Mouse (Mus musculus): ENCODE measurements around the gene Zfp414. TPM values are rescaled to one million over a fixed set of nuclear protein-coding genes. Genes with fewer than 3 reads are reported as not detected.

Zfp414 gene
- 70.2 and 76.4 TPM in 2 replicates for polyA plus RNA-seq (2012; rRNA removed)

GRCm38 (mm10) chr17:33628621-33629486 is at the start of gene Zfp414:
Zfp414 (plus strand) TSS chr17:33629090.
- peak within 1 kb of the TSS; percentile 100 for H3K4me3 ChIP-seq (replicated peaks; ENCODE audit: extremely low read depth, low read depth, low read length)
- H3K4me1 ChIP-seq (ENCODE audit: control insufficient read depth, insufficient read depth, low read length): peaks cover 9% of the 10 kb centered on the region
- TF ChIP-seq POLR2A (IDR thresholded peaks at IDR 0.05; ENCODE audit: borderline replicate concordance, extremely low read depth, low read depth, low read length): peak; percentile 89; the same call in 1 of the 2 replicates
- no peak for TF ChIP-seq CTCF (IDR thresholded peaks at IDR 0.05; ENCODE audit: insufficient read depth, low read length)
- DNase-seq: peak; percentile 94
- 2% methylated on average over 33 of the region's 35 CpGs for WGBS

- TF ChIP-seq POLR2A (IDR thresholded peaks at IDR 0.05; ENCODE audit: borderline replicate concordance, extremely low read depth, low read depth, low read length) (no peak), CTCF (IDR thresholded peaks at IDR 0.05; ENCODE audit: insufficient read depth, low read length) (no peak)
These were observed 44.8 kb upstream of the Zfp414 start for GRCm38 (mm10) chr17:33584061-33584460.

DNA sequence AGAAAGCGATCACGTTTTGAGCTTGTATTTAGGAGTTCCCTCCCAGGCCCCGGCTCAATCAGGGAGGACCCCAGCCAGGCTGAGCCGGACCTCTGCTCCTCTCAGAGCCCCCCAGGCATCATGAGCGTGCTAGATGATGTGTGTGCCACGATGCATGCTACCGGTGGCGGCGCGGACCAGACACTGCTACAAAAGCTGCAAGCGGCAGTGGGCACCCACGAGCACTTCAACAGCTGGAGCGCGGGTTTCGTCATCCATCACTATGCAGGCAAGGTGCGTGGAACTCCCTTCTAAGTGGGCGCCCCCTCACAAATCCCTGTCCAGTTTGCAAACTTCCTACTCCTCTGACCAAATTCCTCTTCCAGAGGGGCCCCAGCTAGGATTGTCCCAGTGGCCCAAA is 42.9 kb upstream of the Zfp414 start:
- WGBS: 66% methylated on average over 17 of the region's 17 CpGs
- H3K4me3 ChIP-seq (replicated peaks; ENCODE audit: extremely low read depth, low read depth, low read length): no peak overlapping the region
- TF ChIP-seq POLR2A (IDR thresholded peaks at IDR 0.05; ENCODE audit: borderline replicate concordance, extremely low read depth, low read depth, low read length) (no peak), CTCF (IDR thresholded peaks at IDR 0.05; ENCODE audit: insufficient read depth, low read length) (no peak)

More at GRCm38 (mm10) chr17:33584061-33584460, 44.8 kb upstream of the Zfp414 start:
- Histone ChIP-seq H3K4me1 (ENCODE audit: control insufficient read depth, insufficient read depth, low read length) (no peaks in the 10 kb centered on the region), H3K4me3 (replicated peaks; ENCODE audit: extremely low read depth, low read depth, low read length) (no peak overlapping the region)
- WGBS: 74% methylated on average over 4 of the region's 4 CpGs
- no peak for DNase-seq

GRCm38 (mm10) chr17:33597271-33597670 is 31.6 kb upstream of the Zfp414 start:
- Histone ChIP-seq H3K4me3 (replicated peaks; ENCODE audit: extremely low read depth, low read depth, low read length) (no peak overlapping the region), H3K4me1 (ENCODE audit: control insufficient read depth, insufficient read depth, low read length) (no peaks in the 10 kb centered on the region)
- TF ChIP-seq POLR2A (IDR thresholded peaks at IDR 0.05; ENCODE audit: borderline replicate concordance, extremely low read depth, low read depth, low read length): no peak
- no peak for TF ChIP-seq CTCF (IDR thresholded peaks at IDR 0.05; ENCODE audit: insufficient read depth, low read length)
- no peak for DNase-seq

More for the DNA sequence above, 42.9 kb upstream of the Zfp414 start:
- no peak for DNase-seq
- no peaks in the 10 kb centered on the region for H3K4me1 ChIP-seq (ENCODE audit: control insufficient read depth, insufficient read depth, low read length)

DNA sequence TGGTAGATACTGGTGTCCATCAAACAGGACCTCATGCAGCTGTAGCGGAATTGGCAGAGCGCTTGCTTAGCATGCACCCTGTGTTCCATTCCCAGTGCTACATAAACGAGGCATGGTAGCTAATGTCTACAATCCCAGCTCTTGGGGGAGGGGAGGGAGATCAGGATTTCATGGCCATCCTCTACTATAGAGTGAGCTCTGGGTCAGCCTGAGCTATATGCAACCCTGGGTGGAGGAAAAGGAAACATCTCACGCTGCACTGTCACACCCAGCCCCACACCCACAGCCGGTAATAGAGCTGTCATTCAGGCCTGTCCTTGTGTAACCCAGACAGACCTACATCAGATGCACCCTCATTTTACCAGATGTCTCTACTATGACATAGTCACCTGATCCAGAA is 30.4 kb upstream of the Zfp414 start:
- TF ChIP-seq POLR2A (IDR thresholded peaks at IDR 0.05; ENCODE audit: borderline replicate concordance, extremely low read depth, low read depth, low read length) (no peak), CTCF (IDR thresholded peaks at IDR 0.05; ENCODE audit: insufficient read depth, low read length) (no peak)
- WGBS: 85% methylated on average over 5 of the region's 5 CpGs
- no peaks in the 10 kb centered on the region for H3K4me1 ChIP-seq (ENCODE audit: control insufficient read depth, insufficient read depth, low read length)

DNA sequence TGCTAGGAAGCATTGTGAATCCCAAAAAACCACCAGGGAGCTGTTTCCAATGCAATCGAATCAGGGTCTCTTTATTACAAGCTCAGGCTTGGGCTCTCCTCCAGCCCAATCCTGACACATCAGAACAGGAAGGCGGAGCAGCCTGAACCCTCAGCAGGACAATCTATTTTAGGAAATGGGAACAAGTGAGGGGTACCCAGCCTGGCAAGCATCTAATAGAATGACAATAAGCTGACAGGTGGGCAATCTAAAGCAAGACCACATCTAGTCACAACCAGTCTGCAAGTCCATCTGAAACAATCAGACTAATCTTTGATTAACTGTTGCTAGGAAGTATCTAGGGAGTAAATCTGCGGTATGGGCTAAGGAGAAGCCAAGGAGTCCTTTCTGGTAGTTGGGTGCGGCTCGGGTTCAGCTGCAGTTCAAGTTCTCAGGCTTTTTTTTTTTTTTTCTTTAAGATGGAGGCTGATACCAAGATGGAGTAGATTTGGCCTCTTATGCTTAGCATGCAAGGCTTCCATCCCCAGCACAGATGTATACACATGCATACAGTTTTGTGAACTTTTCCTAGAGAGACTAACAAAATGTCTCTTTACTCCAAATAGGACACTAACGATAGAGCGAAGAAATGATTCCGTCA is 28.9 kb upstream of the Zfp414 start:
- no peak for DNase-seq
- no peak overlapping the region for H3K4me3 ChIP-seq (replicated peaks; ENCODE audit: extremely low read depth, low read depth, low read length)
- WGBS: 82% methylated on average over 8 of the region's 8 CpGs
- no peaks in the 10 kb centered on the region for H3K4me1 ChIP-seq (ENCODE audit: control insufficient read depth, insufficient read depth, low read length)
- TF ChIP-seq POLR2A (IDR thresholded peaks at IDR 0.05; ENCODE audit: borderline replicate concordance, extremely low read depth, low read depth, low read length): no peak

More for the DNA sequence above, 30.4 kb upstream of the Zfp414 start:
- H3K4me3 ChIP-seq (replicated peaks; ENCODE audit: extremely low read depth, low read depth, low read length): no peak overlapping the region
- no peak for DNase-seq

- WGBS: 76% methylated on average over 3 of the region's 3 CpGs
- H3K4me1 ChIP-seq (ENCODE audit: control insufficient read depth, insufficient read depth, low read length): no peaks in the 10 kb centered on the region
- no peak overlapping the region for H3K4me3 ChIP-seq (replicated peaks; ENCODE audit: extremely low read depth, low read depth, low read length)
- TF ChIP-seq CTCF (IDR thresholded peaks at IDR 0.05; ENCODE audit: insufficient read depth, low read length) (no peak), POLR2A (IDR thresholded peaks at IDR 0.05; ENCODE audit: borderline replicate concordance, extremely low read depth, low read depth, low read length) (no peak)
- DNase-seq: no peak
These were observed 28.1 kb upstream of the Zfp414 start for GRCm38 (mm10) chr17:33600831-33601230.

DNA sequence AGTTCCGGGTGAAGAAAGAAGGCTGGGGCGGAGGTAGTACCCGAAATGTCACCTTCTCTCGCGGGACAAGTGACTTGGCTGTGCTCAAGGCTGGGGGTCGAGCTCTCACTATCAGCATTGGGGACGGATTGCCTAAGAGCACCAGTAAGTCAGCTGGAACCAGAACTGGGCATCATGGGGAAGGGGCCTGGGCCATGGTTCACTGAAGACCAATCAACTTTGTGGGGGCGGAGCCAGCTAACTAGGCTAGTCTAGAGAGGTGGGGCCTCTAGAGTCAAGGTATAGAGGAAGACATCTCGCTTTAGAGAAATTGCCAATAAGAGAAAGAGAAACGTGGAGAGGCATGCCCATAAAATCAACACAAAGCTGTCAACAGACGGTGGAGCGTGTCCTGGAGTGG is 26.9 kb upstream of the Zfp414 start:
- no peak overlapping the region for H3K4me3 ChIP-seq (replicated peaks; ENCODE audit: extremely low read depth, low read depth, low read length)
- DNase-seq: no peak
- 81% methylated on average over 12 of the region's 12 CpGs for WGBS
- no peaks in the 10 kb centered on the region for H3K4me1 ChIP-seq (ENCODE audit: control insufficient read depth, insufficient read depth, low read length)
- no peak for TF ChIP-seq CTCF (IDR thresholded peaks at IDR 0.05; ENCODE audit: insufficient read depth, low read length)
- no peak for TF ChIP-seq POLR2A (IDR thresholded peaks at IDR 0.05; ENCODE audit: borderline replicate concordance, extremely low read depth, low read depth, low read length)

DNA sequence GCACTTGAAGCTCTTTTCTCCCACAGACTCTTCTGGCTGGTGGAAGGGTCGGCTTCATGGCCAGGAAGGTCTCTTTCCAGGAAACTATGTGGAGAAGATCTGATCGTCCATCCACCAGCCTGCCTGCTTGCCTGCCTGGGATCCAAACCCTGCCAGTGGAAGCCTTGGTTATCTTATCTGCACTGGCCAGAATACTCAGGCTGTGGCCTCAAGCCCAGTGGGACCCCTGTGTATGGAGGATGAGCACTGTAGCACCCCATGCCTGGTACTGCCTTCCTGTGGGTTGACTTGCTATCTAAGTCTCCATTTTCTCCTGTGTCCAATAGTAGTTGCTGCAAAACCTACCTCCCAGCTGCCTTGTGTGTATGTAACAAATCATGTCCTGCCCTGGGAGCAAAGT is 21.6 kb upstream of the Zfp414 start:
- WGBS: 74% methylated on average over 2 of the region's 2 CpGs
- no peak for TF ChIP-seq POLR2A (IDR thresholded peaks at IDR 0.05; ENCODE audit: borderline replicate concordance, extremely low read depth, low read depth, low read length)
- no peak for TF ChIP-seq CTCF (IDR thresholded peaks at IDR 0.05; ENCODE audit: insufficient read depth, low read length)
- DNase-seq: no peak
- Histone ChIP-seq H3K4me1 (ENCODE audit: control insufficient read depth, insufficient read depth, low read length) (no peaks in the 10 kb centered on the region; the same call in 1 of the 2 replicates), H3K4me3 (replicated peaks; ENCODE audit: extremely low read depth, low read depth, low read length) (no peak overlapping the region)

Data from lung, adult 2 months (tissue).